ENCODE assay signal across 14 mouse cellular contexts in the genomic region with DNA sequence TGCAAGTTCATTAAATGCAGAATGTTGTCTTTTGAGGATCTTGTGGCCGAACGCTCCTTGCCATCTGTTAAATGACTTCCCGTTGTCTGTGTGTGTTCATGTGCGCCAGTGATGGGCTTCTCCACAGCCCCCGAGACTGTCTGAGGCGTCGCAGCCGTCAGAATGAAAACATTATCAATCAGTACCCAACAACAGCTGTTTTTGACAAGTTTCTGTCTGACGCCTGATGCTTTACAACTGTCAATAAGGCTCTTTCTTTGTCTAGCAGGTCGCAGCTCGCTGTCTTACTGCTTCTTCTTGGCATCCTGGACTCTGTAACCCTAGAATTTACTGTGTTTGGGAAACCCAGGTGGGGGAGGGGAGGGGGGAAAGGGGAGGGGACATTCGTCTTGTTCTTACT.
DNase-seq lines count a peak whose midpoint lies in the region; ATAC-seq and TF ChIP-seq lines count a peak whose summit lies in the region.
"Had no signal": no experiment of that assay in that cellular context is flagged by ENCODE, and none has a peak within 500 bp of the region (broad histone marks: within the 10 kb centered on the region; RNA-seq: fewer than 3 reads in every experiment).

No protein-coding gene starts in this region.

- H3K9me3 ChIP-seq in forebrain, embryonic 13.5 days (replicated peaks), result no peaks in the 10 kb centered on the region
- H3K9me3 ChIP-seq in forebrain, embryonic 12.5 days, result no peaks in the 10 kb centered on the region
- no peaks in the 10 kb centered on the region for H3K9me3 ChIP-seq in midbrain, postnatal 0 days (ENCODE audit: low read length)
- no peaks in the 10 kb centered on the region for H3K9me3 ChIP-seq in midbrain, embryonic 13.5 days
- H3K9me3 ChIP-seq in forebrain, postnatal 0 days (ENCODE audit: low read length), result no peaks in the 10 kb centered on the region
- H3K9me3 ChIP-seq: heart, embryonic 15.5 days; stomach, embryonic 15.5 days had no signal

- H3K4me1 ChIP-seq in forebrain, embryonic 13.5 days, result peaks cover 6% of the 10 kb centered on the region; the same call in 1 of the 2 replicates
- H3K4me1 ChIP-seq in forebrain, embryonic 12.5 days, result 0 out of 2 replicates have a peak, but pooled peaks cover 8% of the 10 kb centered on the region
- no peaks in the 10 kb centered on the region for H3K4me1 ChIP-seq in midbrain, postnatal 0 days (ENCODE audit: insufficient read depth, low read length)
- peaks cover 9% of the 10 kb centered on the region; the same call in 1 of the 2 replicates for H3K4me1 ChIP-seq in midbrain, embryonic 13.5 days (replicated peaks)
- no peaks in the 10 kb centered on the region for H3K4me1 ChIP-seq in forebrain, postnatal 0 days (ENCODE audit: insufficient read depth)
- H3K4me1 ChIP-seq: heart, embryonic 15.5 days; megakaryocyte, embryonic 14.5 days; stomach, embryonic 15.5 days had no signal

- no peak overlapping the region for H3K9ac ChIP-seq in forebrain, embryonic 13.5 days
- no peak overlapping the region for H3K9ac ChIP-seq in forebrain, embryonic 12.5 days
- no peak overlapping the region for H3K9ac ChIP-seq in midbrain, postnatal 0 days (replicated peaks; ENCODE audit: low read length, poor library complexity, severe bottlenecking)
- no peak overlapping the region for H3K9ac ChIP-seq in midbrain, embryonic 13.5 days (replicated peaks)
- no peak overlapping the region for H3K9ac ChIP-seq in forebrain, postnatal 0 days
- H3K9ac ChIP-seq: heart, embryonic 15.5 days; stomach, embryonic 15.5 days had no signal

- no peaks in the 10 kb centered on the region for H3K36me3 ChIP-seq in forebrain, embryonic 13.5 days (ENCODE audit: poor library complexity, severe bottlenecking)
- 0 out of 2 replicates have a peak, but pooled peaks cover 5% of the 10 kb centered on the region for H3K36me3 ChIP-seq in forebrain, embryonic 12.5 days (replicated peaks)
- H3K36me3 ChIP-seq in midbrain, postnatal 0 days (ENCODE audit: insufficient read depth, low read length), result 0 out of 2 replicates have a peak, but pooled peaks cover 3% of the 10 kb centered on the region
- peaks cover 6% of the 10 kb centered on the region for H3K36me3 ChIP-seq in midbrain, embryonic 13.5 days
- peaks cover 5% of the 10 kb centered on the region; the same call in 1 of the 2 replicates for H3K36me3 ChIP-seq in forebrain, postnatal 0 days (ENCODE audit: insufficient read depth)
- H3K36me3 ChIP-seq: heart, embryonic 15.5 days; stomach, embryonic 15.5 days had no signal

- peak; percentile 25 for DNase-seq in midbrain, postnatal 0 days (ENCODE audit: low spot score)
- DNase-seq in forebrain, postnatal 0 days, result no peak
- DNase-seq in thymus, postnatal 10 days (ENCODE audit: low spot score in 2 of 2), result peak; percentile 27 to 48
- no peak for DNase-seq in right cerebral cortex, postnatal 36 days (ENCODE audit: low spot score in 2 of 2)
- DNase-seq in layer of hippocampus, postnatal 10 days (ENCODE audit: low spot score in 2 of 2), result no peak
- DNase-seq: adrenal gland, postnatal 14 days had no signal

- H3K27ac ChIP-seq in forebrain, embryonic 13.5 days, result no peak overlapping the region
- no peak overlapping the region for H3K27ac ChIP-seq in forebrain, embryonic 12.5 days
- H3K27ac ChIP-seq in midbrain, postnatal 0 days (ENCODE audit: low read depth, low read length), result no peak overlapping the region
- H3K27ac ChIP-seq in midbrain, embryonic 13.5 days, result no peak overlapping the region
- H3K27ac ChIP-seq in forebrain, postnatal 0 days (ENCODE audit: low read depth, low read length), result no peak overlapping the region
- H3K27ac ChIP-seq: heart, embryonic 15.5 days; layer of hippocampus, adult 2 months; stomach, embryonic 15.5 days had no signal

- peak; percentile 78 for ATAC-seq in forebrain, embryonic 13.5 days
- no peak for ATAC-seq in forebrain, embryonic 12.5 days (ENCODE audit: low FRiP score)
- no peak for ATAC-seq in midbrain, postnatal 0 days (ENCODE audit: low FRiP score)
- no peak for ATAC-seq in midbrain, embryonic 13.5 days
- peak; percentile 25; the same call in 1 of the 2 replicates for ATAC-seq in forebrain, postnatal 0 days
- ATAC-seq: inflammation-experienced regulatory T-cells, adult 6 months had no signal

- WGBS in forebrain, embryonic 13.5 days, result 63% methylated on average over 12 of the region's 12 CpGs
- 70% methylated on average over 12 of the region's 12 CpGs for WGBS in forebrain, embryonic 12.5 days
- 62% methylated on average over 12 of the region's 12 CpGs for WGBS in midbrain, postnatal 0 days
- WGBS in midbrain, embryonic 13.5 days, result 51% methylated on average over 12 of the region's 12 CpGs
- 40% methylated on average over 12 of the region's 12 CpGs for WGBS in forebrain, postnatal 0 days

- H3K4me3 ChIP-seq in forebrain, embryonic 13.5 days, result no peak overlapping the region
- H3K4me3 ChIP-seq in forebrain, embryonic 12.5 days (replicated peaks), result no peak overlapping the region
- no peak overlapping the region for H3K4me3 ChIP-seq in midbrain, postnatal 0 days (ENCODE audit: low read depth, low read length)
- H3K4me3 ChIP-seq in midbrain, embryonic 13.5 days (replicated peaks), result no peak overlapping the region
- H3K4me3 ChIP-seq in forebrain, postnatal 0 days (ENCODE audit: low read depth, low read length), result no peak overlapping the region
- H3K4me3 ChIP-seq: heart, embryonic 15.5 days; layer of hippocampus, adult 2 months; megakaryocyte, embryonic 14.5 days; stomach, embryonic 15.5 days had no signal

- no peak for TF ChIP-seq CTCF in midbrain, postnatal 0 days (IDR thresholded peaks at IDR 0.05)
- TF ChIP-seq CTCF in forebrain, postnatal 0 days (IDR thresholded peaks at IDR 0.05; ENCODE audit: low read depth), result no peak

- no peaks in the 10 kb centered on the region for H3K27me3 ChIP-seq in forebrain, embryonic 13.5 days
- H3K27me3 ChIP-seq in forebrain, embryonic 12.5 days, result no peaks in the 10 kb centered on the region
- H3K27me3 ChIP-seq in midbrain, postnatal 0 days (ENCODE audit: insufficient read depth, low read length), result no peaks in the 10 kb centered on the region
- H3K27me3 ChIP-seq in midbrain, embryonic 13.5 days, result no peaks in the 10 kb centered on the region
- H3K27me3 ChIP-seq in forebrain, postnatal 0 days (ENCODE audit: insufficient read depth, low read length), result no peaks in the 10 kb centered on the region
- H3K27me3 ChIP-seq: heart, embryonic 15.5 days; megakaryocyte, embryonic 14.5 days; stomach, embryonic 15.5 days had no signal

- no peak overlapping the region for H3K4me2 ChIP-seq in forebrain, embryonic 13.5 days
- H3K4me2 ChIP-seq in forebrain, embryonic 12.5 days, result no peak overlapping the region
- no peak overlapping the region for H3K4me2 ChIP-seq in midbrain, postnatal 0 days (ENCODE audit: low read depth, low read length, poor library complexity, severe bottlenecking)
- no peak overlapping the region for H3K4me2 ChIP-seq in midbrain, embryonic 13.5 days (replicated peaks)
- H3K4me2 ChIP-seq in forebrain, postnatal 0 days (ENCODE audit: low read depth), result no peak overlapping the region
- H3K4me2 ChIP-seq: heart, embryonic 15.5 days; stomach, embryonic 15.5 days had no signal

Comparison
In these comparisons a context has a peak if more than half of its experiments do, and no peak if none do; other contexts are left out.
1. ATAC-seq: peak in forebrain, embryonic 13.5 days (single experiment) and forebrain, postnatal 0 days (single experiment); none in forebrain, embryonic 12.5 days (single experiment), midbrain, postnatal 0 days (single experiment) and midbrain, embryonic 13.5 days (single experiment).
2. DNase-seq: peak in midbrain, postnatal 0 days (single experiment) and thymus, postnatal 10 days (2 of 2); none in forebrain, postnatal 0 days (single experiment), right cerebral cortex, postnatal 36 days (0 of 2) and layer of hippocampus, postnatal 10 days (0 of 2).